ENCODE assay signal across 9 mouse cellular contexts in genomic region chr4:83343146-83343823, GRCm38 (mm10).
"Had no signal": no experiment of that assay in that cellular context is flagged by ENCODE, and none has a peak within 500 bp of the region (broad histone marks: within the 10 kb centered on the region; RNA-seq: fewer than 3 reads in every experiment).

No protein-coding gene starts in this region.

- H3K4me1 ChIP-seq: liver, embryonic 12.5 days; megakaryocyte, embryonic 14.5 days; midbrain, embryonic 12.5 days; neural tube, embryonic 15.5 days had no signal

- H3K4me3 ChIP-seq: layer of hippocampus, adult 2 months; liver, embryonic 12.5 days; lung, embryonic 15.5 days; megakaryocyte, embryonic 14.5 days; midbrain, embryonic 12.5 days; neural tube, embryonic 15.5 days; stomach, embryonic 15.5 days had no signal

- ATAC-seq: liver, embryonic 12.5 days had no signal

- H3K9me3 ChIP-seq: liver, embryonic 12.5 days; lung, embryonic 15.5 days; midbrain, embryonic 12.5 days; neural tube, embryonic 15.5 days; stomach, embryonic 15.5 days had no signal

- H3K27ac ChIP-seq: kidney, postnatal 0 days; layer of hippocampus, adult 2 months; liver, embryonic 12.5 days; lung, embryonic 15.5 days; macrophage; midbrain, embryonic 12.5 days; neural tube, embryonic 15.5 days; stomach, embryonic 15.5 days had no signal

- H3K9ac ChIP-seq: liver, embryonic 12.5 days; lung, embryonic 15.5 days; midbrain, embryonic 12.5 days; neural tube, embryonic 15.5 days; stomach, embryonic 15.5 days had no signal

- H3K27me3 ChIP-seq: lung, embryonic 15.5 days; midbrain, embryonic 12.5 days; neural tube, embryonic 15.5 days; stomach, embryonic 15.5 days had no signal

- H3K4me2 ChIP-seq: liver, embryonic 12.5 days; lung, embryonic 15.5 days; midbrain, embryonic 12.5 days; neural tube, embryonic 15.5 days had no signal

- H3K36me3 ChIP-seq: liver, embryonic 12.5 days; lung, embryonic 15.5 days; midbrain, embryonic 12.5 days; neural tube, embryonic 15.5 days; stomach, embryonic 15.5 days had no signal
